Mouse (Mus musculus) liver, postnatal 0 days (tissue): ENCODE measurements around the gene Icosl. TPM values are rescaled to one million over a fixed set of nuclear protein-coding genes. Genes with fewer than 3 reads are reported as not detected.
A peak's percentile ranks its signal among the peaks of the same experiment; 100 is the strongest.
"Not testable (repeated sequence)": the region's sequence is repeated elsewhere in the genome, so short reads cannot be mapped to it uniquely, and the experiment has no call there.

Experiments used
- ATAC-seq: fragments of 200-750 bp; cut with Nextera tagmentation; 2 replicates; pipeline ENCODE4 v1.8.0; 2017; ENCODE audit warnings: mild to moderate bottlenecking, moderate library complexity
- DNase-seq: peaks from one replicate; pipeline ENCODE4 v3.0.0-alpha.2; 2016
- H3K27ac ChIP-seq: fragments of 300-500 bp; sonication (generic); 2 replicates; pipeline ENCODE4 v1.5.1; 2014; ENCODE audit warnings: antibody characterized with exemption, moderate library complexity, mild to moderate bottlenecking, low read depth
- H3K27me3 ChIP-seq: fragments of 300-500 bp; sonication (generic); 2 replicates; pipeline ENCODE4 v1.6.1; 2014; ENCODE audit warnings: low read length, control low read depth, mixed read lengths; ENCODE audit not compliant: insufficient read depth
- H3K36me3 ChIP-seq: fragments of 300-500 bp; sonication (generic); replicated peaks from 2 replicates; pipeline ENCODE4 v1.6.1; 2014; ENCODE audit warnings: mild to moderate bottlenecking, control low read depth, low read length, moderate library complexity, mixed read lengths; ENCODE audit not compliant: insufficient read depth
- H3K4me1 ChIP-seq: fragments of 300-500 bp; sonication (generic); 2 replicates; pipeline ENCODE4 v1.6.1; 2014; ENCODE audit warnings: antibody characterized with exemption, mild to moderate bottlenecking, control low read depth; ENCODE audit not compliant: insufficient read depth
- H3K4me2 ChIP-seq: fragments of 300-500 bp; sonication (generic); 2 replicates; pipeline ENCODE4 v1.6.1; 2014; ENCODE audit warnings: low read depth, mild to moderate bottlenecking, low read length, moderate library complexity, mixed read lengths
- H3K4me3 ChIP-seq: fragments of 300-500 bp; sonication (generic); 2 replicates; pipeline ENCODE4 v1.5.1; 2014; ENCODE audit warnings: low read depth, low read length
- H3K9ac ChIP-seq: fragments of 300-500 bp; sonication (generic); replicated peaks from 2 replicates; pipeline ENCODE4 v1.6.1; 2014; ENCODE audit warnings: mild to moderate bottlenecking, moderate library complexity
- H3K9me3 ChIP-seq: fragments of 300-500 bp; sonication (generic); 2 replicates; pipeline ENCODE4 v1.6.1; 2016; ENCODE audit warnings: mild to moderate bottlenecking, control low read depth, low read length, mixed read lengths
- CTCF ChIP-seq: sonication (generic); IDR thresholded peaks from 2 replicates; pipeline ENCODE4 v1.5.1; 2016; ENCODE audit warnings: antibody characterized with exemption, low read depth
- EP300 ChIP-seq: IDR thresholded peaks from 2 replicates; pipeline ENCODE4 v1.6.1; 2016; ENCODE audit warnings: antibody characterized with exemption, low read depth, mild to moderate bottlenecking
- WGBS: fragments of 180-500 bp; shearing (Covaris S2); extraction: QIAGEN DNeasy Blood & Tissue Kit; methylation state at CpG from one replicate; pipeline ENCODE4 v1.1.7; 2014; ENCODE audit not compliant: insufficient replicate concordance; 5-methylcytosine and 5-hydroxymethylcytosine counted together
- polyA plus RNA-seq: library from polyadenylated mRNA; unstranded; fragments of >200 nt; fragmentation: Nextera tagmentation; extraction: Ambion mirVana; gene quantifications from 2 replicates; pipeline ENCODE4 v1.2.1, GENCODE M21; 2015

The Icosl gene
- polyA plus RNA-seq, 1 experiment from 2014 or later = 1.2 TPM

GRCm38 (mm10) chr10:78119422-78119821 lies 50.3 kb downstream of the Icosl start:
- H3K4me3 ChIP-seq = no peak overlapping the region
- H3K4me1 ChIP-seq = peaks cover 4% of the 10 kb centered on the region; the same call in 1 of the 2 replicates
- 88% methylated on average over 4 of the region's 4 CpGs for WGBS
- H3K4me2 ChIP-seq = no peak overlapping the region
- H3K9ac ChIP-seq = no peak overlapping the region
- no peak for DNase-seq
- H3K9me3 ChIP-seq = no peaks in the 10 kb centered on the region; the same call in 1 of the 2 replicates
- TF ChIP-seq CTCF (no peak), EP300 (no peak)
- no peaks in the 10 kb centered on the region for H3K36me3 ChIP-seq
- no peak for ATAC-seq
- H3K27me3 ChIP-seq = no peaks in the 10 kb centered on the region
- H3K27ac ChIP-seq = no peak overlapping the region

GRCm38 (mm10) chr10:78124137-78124536 lies 55.0 kb downstream of the Icosl start:
- not testable (repeated sequence) for H3K9me3 ChIP-seq, H3K27ac ChIP-seq, H3K9ac ChIP-seq, H3K36me3 ChIP-seq, ATAC-seq, H3K4me2 ChIP-seq, H3K4me3 ChIP-seq, H3K27me3 ChIP-seq, H3K4me1 ChIP-seq, DNase-seq
- 40% methylated on average over 6 of the region's 6 CpGs for WGBS

DNA sequence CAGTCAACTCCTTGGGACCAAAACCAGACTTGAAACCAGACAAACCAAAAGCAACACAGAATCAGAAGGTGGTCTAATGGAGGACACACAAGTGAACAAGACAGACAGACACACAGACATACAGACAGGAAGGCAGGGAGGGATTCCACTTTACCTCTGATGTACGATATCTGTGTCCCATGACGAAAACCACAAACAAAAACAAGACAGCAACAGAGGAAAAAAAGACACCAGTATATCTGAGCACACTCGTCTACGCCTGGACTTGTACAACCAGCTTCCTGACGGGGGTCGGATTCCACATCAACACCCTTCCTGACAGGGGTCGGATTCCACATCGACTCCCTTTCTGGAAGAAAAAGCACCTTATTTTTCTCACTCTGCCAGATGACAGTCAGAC lies 56.0 kb downstream of the Icosl start:
- H3K27ac ChIP-seq, H3K4me3 ChIP-seq, DNase-seq, ATAC-seq, H3K36me3 ChIP-seq, H3K4me2 ChIP-seq, H3K4me1 ChIP-seq, H3K9me3 ChIP-seq, H3K9ac ChIP-seq, H3K27me3 ChIP-seq: not testable (repeated sequence)
- WGBS = 72% methylated on average over 8 of the region's 8 CpGs

DNA sequence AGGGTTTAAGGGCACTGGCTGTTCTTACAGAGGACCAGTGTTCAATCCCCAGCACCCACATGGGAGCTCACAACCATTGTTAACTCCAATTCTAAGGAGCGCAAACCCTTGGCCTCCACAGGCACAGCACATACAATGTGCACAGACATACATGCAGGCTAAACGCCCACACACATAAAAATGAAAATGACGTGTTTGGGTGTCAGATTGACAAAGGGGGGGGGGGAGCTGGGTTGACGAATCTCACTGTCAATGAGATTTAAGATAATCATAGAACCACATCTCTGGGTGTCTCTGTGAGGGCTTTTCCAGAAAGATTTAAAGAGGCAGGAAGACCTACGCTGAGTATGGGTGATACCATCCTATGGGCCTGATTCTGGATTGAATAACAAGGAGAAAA lies 57.2 kb downstream of the Icosl start:
- no peak for ATAC-seq
- Histone ChIP-seq H3K27ac (no peak overlapping the region), H3K9ac (no peak overlapping the region), H3K27me3 (no peaks in the 10 kb centered on the region), H3K36me3 (no peaks in the 10 kb centered on the region), H3K4me2 (no peak overlapping the region), H3K4me3 (no peak overlapping the region), H3K4me1 (peaks cover 4% of the 10 kb centered on the region; the same call in 1 of the 2 replicates), H3K9me3 (no peaks in the 10 kb centered on the region)
- TF ChIP-seq EP300 (no peak), CTCF (no peak)
- DNase-seq = no peak
- WGBS = 78% methylated on average over 5 of the region's 5 CpGs

DNA sequence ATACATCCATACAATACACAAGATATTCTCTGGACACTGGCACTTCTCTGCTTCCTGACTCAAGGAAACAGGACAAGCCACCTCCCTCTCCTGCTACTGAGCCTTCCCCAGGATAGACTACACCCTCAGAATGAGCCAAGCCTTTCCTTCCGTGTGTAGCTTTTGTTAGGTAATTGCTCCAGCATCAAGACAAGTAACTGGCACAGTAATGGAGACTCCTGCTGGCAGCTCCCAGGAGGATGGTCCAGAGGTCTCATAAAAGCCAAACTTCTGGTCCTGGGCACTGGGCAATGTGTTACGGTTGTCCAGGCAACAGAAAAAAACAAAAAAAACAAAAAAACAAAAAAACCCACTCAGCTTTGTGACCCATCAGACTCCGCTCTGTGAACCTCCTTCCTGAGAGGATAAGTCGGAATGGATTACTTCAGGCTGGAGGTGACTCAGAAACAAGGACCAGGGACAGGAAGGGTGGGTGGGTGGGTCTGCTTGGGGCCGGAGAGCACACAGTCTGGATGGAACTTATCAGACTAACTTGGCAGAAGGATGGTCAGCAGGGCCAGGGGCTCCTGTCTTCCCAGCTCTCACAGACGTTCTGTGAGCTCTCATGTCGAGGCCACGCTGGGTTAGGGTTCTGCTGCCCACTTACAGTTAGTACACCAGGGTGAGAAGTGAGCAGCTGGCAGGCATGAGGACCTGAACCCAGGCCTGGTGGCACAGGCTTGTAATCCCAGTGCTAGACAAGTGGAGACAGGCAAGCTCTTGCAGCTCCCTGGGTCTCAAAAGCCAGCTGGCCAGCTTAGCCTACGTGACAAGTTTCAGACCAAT lies 58.2 kb downstream of the Icosl start:
- Histone ChIP-seq H3K36me3 (no peaks in the 10 kb centered on the region), H3K4me3 (no peak overlapping the region), H3K27ac (no peak overlapping the region), H3K4me2 (no peak overlapping the region), H3K4me1 (peaks cover 4% of the 10 kb centered on the region; the same call in 1 of the 2 replicates), H3K9me3 (no peaks in the 10 kb centered on the region), H3K27me3 (no peaks in the 10 kb centered on the region), H3K9ac (no peak overlapping the region)
- DNase-seq = no peak
- no peak for TF ChIP-seq EP300
- no peak for TF ChIP-seq CTCF
- ATAC-seq = peak; percentile 27; the same call in 1 of the 2 replicates
- WGBS = 74% methylated on average over 9 of the region's 9 CpGs

- H3K4me1 ChIP-seq = peaks cover 4% of the 10 kb centered on the region; the same call in 1 of the 2 replicates
- no peak overlapping the region for H3K4me2 ChIP-seq
- H3K9ac ChIP-seq = no peak overlapping the region
- DNase-seq = no peak
- no peaks in the 10 kb centered on the region for H3K9me3 ChIP-seq
- TF ChIP-seq CTCF (no peak), EP300 (no peak)
- WGBS = 52% methylated on average over 1 of the region's 1 CpGs
- no peak overlapping the region for H3K27ac ChIP-seq
- ATAC-seq = peak; percentile 41; the same call in 1 of the 2 replicates
- no peaks in the 10 kb centered on the region for H3K36me3 ChIP-seq
- no peaks in the 10 kb centered on the region for H3K27me3 ChIP-seq
- H3K4me3 ChIP-seq = no peak overlapping the region
Observed at GRCm38 (mm10) chr10:78127931-78128330, 58.8 kb downstream of the Icosl start.

DNA sequence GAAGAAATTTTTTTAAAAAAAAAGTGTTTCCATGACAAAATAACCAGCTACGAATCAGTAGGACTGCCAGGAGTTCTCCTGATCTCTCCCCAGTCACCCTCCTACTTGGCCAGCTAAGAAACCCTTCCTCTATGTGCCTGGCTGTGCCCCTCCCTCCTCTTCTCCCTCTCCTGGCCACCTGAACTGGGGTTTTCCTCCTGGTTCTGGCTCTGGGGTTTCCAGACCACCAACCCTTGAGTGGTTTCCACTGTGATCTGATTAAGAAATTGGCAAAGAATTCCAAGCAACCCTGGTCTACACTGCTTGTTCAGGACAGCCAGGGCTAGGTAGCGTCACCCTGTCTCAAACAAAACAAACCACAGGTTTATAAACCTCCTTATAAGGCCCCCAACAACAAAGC lies 59.5 kb downstream of the Icosl start:
- Histone ChIP-seq H3K4me2 (no peak overlapping the region), H3K27ac (no peak overlapping the region), H3K9ac (no peak overlapping the region), H3K36me3 (no peaks in the 10 kb centered on the region), H3K9me3 (no peaks in the 10 kb centered on the region), H3K4me3 (no peak overlapping the region), H3K27me3 (no peaks in the 10 kb centered on the region), H3K4me1 (peaks cover 4% of the 10 kb centered on the region; the same call in 1 of the 2 replicates)
- DNase-seq = no peak
- 83% methylated on average over 2 of the region's 2 CpGs for WGBS
- TF ChIP-seq CTCF (no peak), EP300 (no peak)
- no peak for ATAC-seq
